Mouse (Mus musculus): ENCODE results near the gene Mllt10. TPM values are rescaled to one million over a fixed set of nuclear protein-coding genes. Genes with fewer than 3 reads are reported as not detected.

Mllt10 gene
- polyA plus RNA-seq, 1 experiment from 2014 or later: 54.8 TPM

GRCm38 (mm10) chr2:18050018-18050417, 5.0 kb upstream of the Mllt10 start:
- WGBS: 8% methylated on average over 2 of the region's 2 CpGs
- Histone ChIP-seq H3K4me3 (peak overlapping the region; percentile 98), H3K27ac (peak overlapping the region; percentile 100), H3K4me1 (peaks cover 30% of the 10 kb centered on the region), H3K27me3 (ENCODE audit: insufficient read depth, poor library complexity, severe bottlenecking) (no peaks in the 10 kb centered on the region), H3K9me3 (no peaks in the 10 kb centered on the region), H3K36me3 (no peaks in the 10 kb centered on the region)
- DNase-seq (ENCODE audit: low spot score): no peak

DNA sequence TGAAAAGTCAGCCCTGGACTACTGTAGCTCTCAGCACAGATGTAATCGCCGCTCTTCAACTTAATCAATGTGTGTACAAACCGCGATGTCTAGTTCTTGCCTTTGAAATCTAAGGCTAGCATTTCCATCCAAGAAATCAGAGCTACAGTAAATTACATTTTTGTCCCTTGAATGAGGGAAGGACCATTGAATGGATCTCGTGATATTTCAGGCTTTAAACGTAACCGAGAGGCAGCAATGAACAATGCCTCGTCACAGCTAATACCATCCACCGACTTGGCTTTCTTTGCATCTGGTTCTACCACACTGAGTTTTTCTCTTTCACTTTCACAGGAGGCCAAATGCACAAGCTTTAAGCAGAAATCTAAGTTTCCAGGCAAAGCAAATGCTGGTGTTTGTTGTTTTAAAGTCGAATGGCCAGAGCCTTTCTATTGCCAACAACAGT, 4.5 kb upstream of the Mllt10 start:
- H3K27ac ChIP-seq: peak overlapping the region; percentile 100
- no peak for DNase-seq (ENCODE audit: low spot score)
- H3K27me3 ChIP-seq (ENCODE audit: insufficient read depth, poor library complexity, severe bottlenecking): no peaks in the 10 kb centered on the region
- no peaks in the 10 kb centered on the region for H3K9me3 ChIP-seq
- no peaks in the 10 kb centered on the region for H3K36me3 ChIP-seq
- 8% methylated on average over 10 of the region's 10 CpGs for WGBS
- H3K4me3 ChIP-seq: peak overlapping the region; percentile 98
- peaks cover 30% of the 10 kb centered on the region for H3K4me1 ChIP-seq

DNA sequence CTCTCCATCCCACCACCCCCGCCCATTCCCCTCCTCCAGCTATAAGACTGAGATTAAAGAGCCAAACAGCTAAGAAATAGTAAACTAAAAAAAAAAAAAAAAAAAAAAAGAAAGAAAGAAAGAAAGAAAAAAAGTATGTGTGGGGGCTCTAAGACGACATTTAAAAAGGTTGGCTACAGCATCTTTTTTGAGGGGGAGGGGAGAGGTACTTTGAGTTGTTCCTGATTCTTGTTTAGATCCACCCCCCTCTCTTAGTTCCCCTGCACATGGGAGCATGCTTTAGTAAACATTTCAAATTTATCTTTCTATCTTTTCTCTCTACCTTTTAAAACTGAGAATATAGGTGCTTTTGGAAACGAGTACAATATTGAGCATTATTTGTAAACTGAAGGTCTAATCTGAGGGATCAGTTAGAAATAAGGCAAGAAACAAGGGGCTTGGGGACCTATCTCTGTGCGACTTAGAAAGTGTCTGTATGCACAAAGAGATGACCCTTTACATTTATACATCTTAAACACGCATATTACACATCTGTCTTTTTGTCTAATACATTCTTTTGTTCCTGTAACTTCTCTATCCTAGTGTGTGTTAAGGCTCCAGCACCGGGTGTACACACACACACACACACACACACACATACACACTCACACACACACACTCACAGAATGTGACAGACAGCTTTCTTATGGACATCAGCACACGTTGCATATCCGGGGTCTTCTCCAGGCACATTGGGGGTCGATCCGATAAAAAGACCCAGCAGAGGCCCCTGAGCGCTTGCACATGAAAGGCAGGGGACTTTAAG, 3.8 kb upstream of the Mllt10 start:
- WGBS: 30% methylated on average over 11 of the region's 11 CpGs
- no peak for DNase-seq (ENCODE audit: low spot score)

GRCm38 (mm10) chr2:18051831-18052170, 3.2 kb upstream of the Mllt10 start:
- H3K9me3 ChIP-seq: no peaks in the 10 kb centered on the region
- no peaks in the 10 kb centered on the region for H3K27me3 ChIP-seq (ENCODE audit: insufficient read depth, poor library complexity, severe bottlenecking)
- peaks cover 30% of the 10 kb centered on the region for H3K4me1 ChIP-seq
- H3K4me3 ChIP-seq: 0 out of 2 replicates have a peak overlapping the region, but pooled peaks have one; percentile 98
- peak overlapping the region; percentile 100; the same call in 1 of the 2 replicates for H3K27ac ChIP-seq
- no peaks in the 10 kb centered on the region for H3K36me3 ChIP-seq
- WGBS: 67% methylated on average over 3 of the region's 3 CpGs
- no peak for DNase-seq (ENCODE audit: low spot score)

More for the DNA sequence above, 3.8 kb upstream of the Mllt10 start:
- no peaks in the 10 kb centered on the region for H3K36me3 ChIP-seq
- peaks cover 30% of the 10 kb centered on the region for H3K4me1 ChIP-seq
- H3K4me3 ChIP-seq: peak overlapping the region; percentile 98
- H3K27ac ChIP-seq: peak overlapping the region; percentile 100
- no peaks in the 10 kb centered on the region for H3K9me3 ChIP-seq
- H3K27me3 ChIP-seq (ENCODE audit: insufficient read depth, poor library complexity, severe bottlenecking): no peaks in the 10 kb centered on the region

DNA sequence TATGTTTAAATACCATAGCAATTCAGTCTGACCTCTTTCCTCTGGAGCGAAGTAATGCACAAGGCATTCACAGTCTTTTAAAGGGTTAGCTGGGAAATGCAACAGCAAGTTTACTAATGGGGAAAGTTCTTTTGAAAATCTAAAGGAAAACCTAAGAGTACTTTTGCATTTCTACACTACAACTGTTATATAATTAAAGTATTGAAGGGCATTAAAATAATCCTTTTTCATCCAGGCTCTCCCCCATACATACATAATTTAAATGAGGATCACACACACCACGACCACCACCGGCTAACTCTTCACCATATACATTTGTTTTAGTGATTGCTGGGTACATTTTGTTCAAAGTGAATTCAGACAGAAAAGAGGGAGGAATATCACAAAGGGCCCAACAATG, 2.5 kb upstream of the Mllt10 start:
- Histone ChIP-seq H3K9me3 (no peaks in the 10 kb centered on the region), H3K27me3 (ENCODE audit: insufficient read depth, poor library complexity, severe bottlenecking) (no peaks in the 10 kb centered on the region), H3K27ac (peak overlapping the region; percentile 6; the same call in 1 of the 2 replicates), H3K36me3 (no peaks in the 10 kb centered on the region), H3K4me1 (peaks cover 30% of the 10 kb centered on the region), H3K4me3 (no peak overlapping the region)
- 76% methylated on average over 3 of the region's 3 CpGs for WGBS
- no peak for DNase-seq (ENCODE audit: low spot score)

GRCm38 (mm10) chr2:18053243-18053950, 1.6 kb upstream of the Mllt10 start:
- no peak for DNase-seq (ENCODE audit: low spot score)
- no peaks in the 10 kb centered on the region for H3K27me3 ChIP-seq (ENCODE audit: insufficient read depth, poor library complexity, severe bottlenecking)
- H3K4me1 ChIP-seq: peaks cover 30% of the 10 kb centered on the region
- WGBS: 46% methylated on average over 1 of the region's 1 CpGs
- H3K9me3 ChIP-seq: no peaks in the 10 kb centered on the region
- no peaks in the 10 kb centered on the region for H3K36me3 ChIP-seq
- peak overlapping the region; percentile 99 for H3K27ac ChIP-seq
- no peak overlapping the region for H3K4me3 ChIP-seq

GRCm38 (mm10) chr2:18053951-18054530, 996 bp upstream of the Mllt10 start:
- H3K36me3 ChIP-seq: no peaks in the 10 kb centered on the region
- no peaks in the 10 kb centered on the region for H3K27me3 ChIP-seq (ENCODE audit: insufficient read depth, poor library complexity, severe bottlenecking)
- peaks cover 29% of the 10 kb centered on the region for H3K4me1 ChIP-seq
- no peaks in the 10 kb centered on the region for H3K9me3 ChIP-seq
- H3K4me3 ChIP-seq: peak overlapping the region; percentile 73
- H3K27ac ChIP-seq: peak overlapping the region; percentile 99
- WGBS: 11% methylated on average over 2 of the region's 2 CpGs
- no peak for DNase-seq (ENCODE audit: low spot score)

DNA sequence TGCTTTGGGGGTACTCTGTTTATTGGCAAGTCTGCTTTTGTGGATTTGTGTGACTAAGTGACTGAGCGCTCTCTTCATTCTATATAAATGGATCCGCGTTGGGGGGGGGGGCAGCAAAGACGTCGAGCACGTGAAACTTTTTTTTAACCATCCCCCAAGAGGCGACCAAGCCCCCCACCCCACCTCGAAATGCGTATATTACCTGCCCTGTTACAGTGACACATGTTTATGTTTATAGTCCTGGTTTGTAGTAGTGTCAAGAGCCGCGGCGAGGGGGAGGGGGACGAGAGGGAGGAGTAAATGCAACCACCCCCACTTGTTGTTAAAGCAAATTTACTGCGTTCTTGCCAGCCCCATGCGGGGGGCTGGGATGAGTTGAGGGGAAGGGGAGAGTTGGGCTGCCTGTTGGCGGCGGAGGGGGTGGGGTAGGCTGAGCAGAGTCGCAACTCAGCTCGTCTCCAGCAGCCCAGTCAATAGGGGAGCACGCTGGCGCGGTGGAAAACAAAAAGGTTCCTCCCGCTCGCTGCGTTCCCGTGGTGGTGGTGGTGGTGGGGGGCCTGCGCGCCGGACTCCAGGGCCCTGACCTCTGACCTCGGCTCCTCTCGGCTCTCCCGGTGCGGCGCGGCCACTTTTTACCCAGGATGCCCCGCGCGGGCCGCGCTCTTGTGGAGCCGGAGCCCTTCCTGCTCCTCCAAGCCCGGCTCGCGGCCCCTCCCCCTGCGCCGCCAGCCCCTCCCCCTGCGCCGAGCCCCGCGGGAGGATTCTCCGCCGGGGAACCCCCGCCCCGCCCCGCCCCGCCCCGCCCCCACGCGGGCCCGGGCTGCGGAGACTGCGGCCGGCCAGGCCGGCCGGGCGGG, 1.1 kb downstream of the Mllt10 start:
- Histone ChIP-seq H3K4me1 (peaks cover 17% of the 10 kb centered on the region), H3K4me3 (peak overlapping the region; percentile 73), H3K27me3 (ENCODE audit: insufficient read depth, poor library complexity, severe bottlenecking) (no peaks in the 10 kb centered on the region), H3K27ac (peak overlapping the region; percentile 99), H3K36me3 (no peaks in the 10 kb centered on the region), H3K9me3 (no peaks in the 10 kb centered on the region)
- DNase-seq (ENCODE audit: low spot score): peak; percentile 98
- WGBS: under 1% methylated on average over 51 of the region's 66 CpGs

GRCm38 (mm10) chr2:18056786-18057255, 1.8 kb downstream of the Mllt10 start:
- Histone ChIP-seq H3K4me1 (peaks cover 12% of the 10 kb centered on the region), H3K27ac (peak overlapping the region; percentile 99), H3K36me3 (no peaks in the 10 kb centered on the region), H3K9me3 (no peaks in the 10 kb centered on the region), H3K27me3 (ENCODE audit: insufficient read depth, poor library complexity, severe bottlenecking) (no peaks in the 10 kb centered on the region), H3K4me3 (peak overlapping the region; percentile 73)
- WGBS: under 1% methylated on average over 47 of the region's 50 CpGs
- peak; percentile 98 for DNase-seq (ENCODE audit: low spot score)

- Histone ChIP-seq H3K36me3 (no peaks in the 10 kb centered on the region), H3K9me3 (no peaks in the 10 kb centered on the region), H3K27me3 (ENCODE audit: insufficient read depth, poor library complexity, severe bottlenecking) (no peaks in the 10 kb centered on the region), H3K4me3 (peak overlapping the region; percentile 73), H3K4me1 (peaks cover 12% of the 10 kb centered on the region), H3K27ac (peak overlapping the region; percentile 99)
- peak; percentile 80 for DNase-seq (ENCODE audit: low spot score)
- 1% methylated on average over 48 of the region's 48 CpGs for WGBS
These were observed 2.5 kb downstream of the Mllt10 start for GRCm38 (mm10) chr2:18057336-18058145.

GRCm38 (mm10) chr2:18058146-18058708, 3.2 kb downstream of the Mllt10 start:
- Histone ChIP-seq H3K4me3 (peak overlapping the region; percentile 73), H3K4me1 (peaks cover 11% of the 10 kb centered on the region), H3K9me3 (no peaks in the 10 kb centered on the region), H3K27me3 (ENCODE audit: insufficient read depth, poor library complexity, severe bottlenecking) (no peaks in the 10 kb centered on the region), H3K27ac (peak overlapping the region; percentile 99), H3K36me3 (no peaks in the 10 kb centered on the region)
- 20% methylated on average over 9 of the region's 9 CpGs for WGBS
- DNase-seq (ENCODE audit: low spot score): no peak
